Mouse (Mus musculus) regulatory T cell (primary cell): Measurements from ENCODE around the gene Cped1.

Experiments
- in situ Hi-C: fragments of 300-600 bp; cut with MboI, MseI; formaldehyde crosslinking; loops from one replicate; pipeline ENCODE4 v1.15.1; 2025; ENCODE audit warnings: high pct_unique_total_duplicates

Cped1 gene

GRCm38 (mm10) chr6:21985732-21986540 lies at the start of gene Cped1:
TSS of gene Cped1 (plus strand) at chr6:21985916.
- in situ Hi-C loops = no loop called here

GRCm38 (mm10) chr6:21937981-21938635 lies 47.6 kb upstream of the Cped1 start:
- in situ Hi-C loops = no loop called here

DNA sequence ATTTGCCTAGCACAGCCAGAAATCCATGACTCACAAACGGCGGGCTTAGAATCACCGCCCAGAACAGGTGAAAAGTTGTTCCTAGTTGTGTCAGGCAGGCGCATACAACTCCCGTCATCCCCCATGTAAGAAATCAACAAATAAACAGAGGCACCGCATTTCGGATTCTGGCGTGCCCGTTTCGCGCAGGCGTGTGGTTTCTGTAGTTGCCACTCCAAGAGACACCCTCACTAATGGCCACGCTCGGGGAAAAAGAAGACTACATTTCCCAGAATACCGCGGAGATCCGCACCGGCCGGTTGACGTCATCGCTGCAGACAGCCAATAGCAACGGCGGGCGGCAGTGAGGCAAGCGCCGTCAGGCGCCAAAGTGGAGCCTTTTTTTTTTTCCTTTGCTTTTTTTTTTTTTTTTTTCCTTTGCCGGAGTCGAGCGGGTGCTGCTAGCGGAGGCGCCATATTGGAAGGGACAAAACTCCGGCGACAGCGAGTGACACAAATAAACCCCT lies 36.4 kb upstream of the Cped1 start, which contains the start of gene Ing3:
Gene Ing3 (plus strand): TSS at position 346 of the 506 bp plus-strand sequence.
- in situ Hi-C loops = no loop called here

DNA sequence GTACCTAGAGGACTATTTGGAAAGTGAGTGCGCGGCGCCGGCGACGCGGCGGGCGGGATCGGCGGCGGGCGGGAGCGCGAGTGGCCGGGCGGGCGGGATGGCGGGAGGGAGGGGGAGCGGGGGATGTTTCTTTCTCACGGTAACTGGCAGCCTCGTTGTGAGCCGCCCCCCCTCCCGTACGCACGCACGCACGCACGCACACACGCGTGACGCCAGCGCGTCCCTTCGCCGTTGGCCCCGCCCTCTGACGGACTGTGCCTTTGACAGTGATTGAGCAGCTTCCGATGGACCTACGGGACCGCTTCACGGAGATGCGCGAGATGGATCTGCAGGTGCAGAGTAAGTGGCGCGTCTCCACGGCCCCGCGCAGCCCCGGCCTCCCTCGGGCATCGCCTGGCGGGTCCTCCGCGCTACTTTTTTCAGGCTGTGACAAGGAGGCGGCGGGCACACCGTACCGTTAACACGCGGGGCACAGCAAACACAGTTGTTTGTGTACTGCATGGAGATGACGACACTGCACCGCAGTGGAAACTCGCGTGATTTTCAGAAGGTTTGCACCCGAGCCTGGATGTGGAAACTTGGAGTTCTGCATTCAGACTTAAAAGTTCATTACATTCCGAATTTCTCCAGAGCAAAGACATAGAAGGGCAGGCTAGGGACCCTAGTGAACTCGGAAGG lies 35.8 kb upstream of the Cped1 start:
- in situ Hi-C loops = no loop called here

DNA sequence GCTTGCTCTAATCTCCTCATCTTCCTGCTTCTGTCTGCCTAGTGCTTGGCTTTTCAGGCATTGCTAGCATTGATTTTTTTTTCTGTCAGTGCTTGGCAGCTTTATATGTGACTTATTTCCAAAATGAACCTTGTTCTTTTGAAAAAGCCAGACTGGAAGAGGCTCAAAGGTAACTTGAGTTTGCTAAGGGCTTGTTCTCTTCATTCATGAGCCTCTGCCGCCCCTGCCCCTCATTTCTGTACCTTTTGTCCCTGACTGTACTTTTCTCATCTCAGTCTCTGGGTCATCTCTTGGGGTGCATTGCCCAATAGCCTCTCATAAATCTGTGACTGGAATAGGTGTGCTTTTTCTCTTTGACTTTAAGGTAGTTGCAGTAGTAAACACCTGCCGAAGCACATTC lies 35.0 kb upstream of the Cped1 start:
- in situ Hi-C loops = no loop called here

- in situ Hi-C loops = no loop called here
These were observed 30.2 kb upstream of the Cped1 start for GRCm38 (mm10) chr6:21955468-21955867.

GRCm38 (mm10) chr6:21958922-21959321 lies 26.8 kb upstream of the Cped1 start:
- in situ Hi-C loops = no loop called here

DNA sequence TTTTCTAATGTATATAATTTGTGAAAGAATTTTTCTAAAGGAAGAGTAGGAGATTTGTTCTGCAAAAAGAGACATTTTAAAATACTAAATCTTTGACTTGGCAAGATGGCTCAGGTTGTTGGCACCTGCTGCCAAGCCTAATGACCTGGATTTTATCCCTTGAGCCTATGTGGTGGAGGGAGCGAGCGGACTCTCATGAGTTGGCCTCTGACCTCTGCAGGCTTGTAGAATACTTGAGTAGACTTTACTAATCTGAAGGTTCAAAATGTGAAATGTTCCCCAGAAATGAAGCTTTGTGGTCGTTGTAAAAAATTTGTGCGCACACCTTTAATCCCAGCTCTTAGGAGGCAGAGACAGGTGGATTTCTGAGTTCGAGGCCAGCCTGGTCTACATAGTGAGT lies 25.8 kb upstream of the Cped1 start:
- in situ Hi-C loops = no loop called here

GRCm38 (mm10) chr6:21977532-21977931 lies 8.2 kb upstream of the Cped1 start:
- in situ Hi-C loops = no loop called here

- in situ Hi-C loops = loop anchor here (5.0 kb wide), 1 partner anchor 91 kb away; no protein-coding TSS in a partner anchor
These were observed 4.6 kb upstream of the Cped1 start for GRCm38 (mm10) chr6:21981114-21981513.

DNA sequence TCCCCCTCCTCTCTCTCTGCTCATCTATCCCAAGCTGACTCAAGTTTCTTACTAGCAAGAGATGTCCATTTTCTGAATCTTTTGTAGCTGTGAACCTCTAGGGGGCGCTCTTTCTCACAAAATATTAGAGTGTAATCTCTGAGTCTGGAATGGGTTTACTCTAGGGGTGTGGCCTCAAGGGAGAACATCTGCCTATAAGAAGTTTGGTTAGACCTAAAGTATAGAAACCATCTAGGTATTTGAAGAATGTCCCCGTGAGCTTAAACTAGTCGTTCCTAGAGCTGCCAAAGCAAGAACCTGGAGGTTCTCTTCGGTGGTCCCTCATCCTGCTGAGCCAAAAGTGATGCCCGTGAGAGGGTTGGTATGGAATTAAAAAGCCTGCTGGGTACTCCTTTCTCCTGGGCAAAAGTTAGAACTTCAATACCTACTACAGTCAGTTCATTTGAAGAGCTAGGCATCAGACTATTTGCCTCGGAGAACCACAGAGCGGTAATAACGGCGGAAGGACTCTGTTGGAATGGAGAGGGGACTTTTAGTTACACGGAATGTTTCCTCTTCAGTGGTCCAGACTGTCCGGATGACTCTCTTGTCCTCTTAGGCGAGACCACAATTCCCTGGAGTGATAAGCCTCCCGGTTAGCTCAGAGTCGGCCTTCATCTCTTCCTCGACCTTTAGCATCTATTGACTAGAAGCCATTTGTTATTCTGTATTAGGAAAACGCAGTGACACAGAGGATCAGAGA lies 555 bp upstream of the Cped1 start:
- in situ Hi-C loops = loop anchor here (5.0 kb wide), 1 partner anchor 87 kb away; no protein-coding TSS in a partner anchor

- in situ Hi-C loops = no loop called here
These were observed 1.1 kb downstream of the Cped1 start for GRCm38 (mm10) chr6:21986660-21987331.

- in situ Hi-C loops = no loop called here
These were observed 1.8 kb downstream of the Cped1 start for GRCm38 (mm10) chr6:21987554-21987953.

- in situ Hi-C loops = no loop called here
These were observed 2.6 kb downstream of the Cped1 start for GRCm38 (mm10) chr6:21988296-21988695.

GRCm38 (mm10) chr6:21989081-21989480 lies 3.4 kb downstream of the Cped1 start:
- in situ Hi-C loops = no loop called here

- in situ Hi-C loops = no loop called here
These were observed 4.7 kb downstream of the Cped1 start for GRCm38 (mm10) chr6:21990181-21991135.

DNA sequence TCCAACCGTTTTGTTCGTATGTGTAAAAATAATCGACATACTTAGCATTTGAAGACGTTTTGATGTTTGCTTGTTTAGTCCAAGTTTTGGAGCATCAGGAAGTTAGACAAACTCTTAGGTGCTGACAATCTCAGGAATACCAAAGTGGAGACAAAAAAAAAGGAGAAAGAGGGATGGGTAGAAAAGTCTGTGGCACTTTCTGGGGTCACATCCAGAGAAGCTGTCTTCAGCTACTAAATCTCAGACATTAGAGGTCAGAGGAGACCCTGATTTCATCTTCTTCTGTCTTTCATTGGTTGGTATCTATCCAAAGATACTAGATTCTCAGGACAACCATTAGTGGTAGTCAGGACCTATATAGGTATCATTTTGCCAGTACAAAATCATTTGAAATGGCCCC lies 5.4 kb downstream of the Cped1 start:
- in situ Hi-C loops = no loop called here

DNA sequence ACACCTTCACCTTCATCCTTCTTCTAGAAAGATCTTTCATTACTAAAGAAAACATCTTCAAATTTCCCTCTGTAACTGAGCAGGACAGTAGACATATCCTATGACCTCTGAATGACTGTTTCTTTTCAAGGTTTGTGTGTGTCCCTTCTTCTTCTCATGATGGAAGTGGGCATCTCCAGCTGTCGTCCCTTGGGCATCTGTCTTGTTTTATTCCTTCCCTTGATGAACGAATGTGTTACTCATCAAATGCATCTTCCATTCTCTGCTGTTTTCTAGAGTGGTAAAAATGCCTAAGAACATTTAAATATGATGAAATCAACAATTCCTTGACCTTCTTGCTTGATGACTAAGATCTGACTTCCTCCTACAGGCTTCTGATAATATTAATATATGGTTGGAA lies 7.4 kb downstream of the Cped1 start:
- in situ Hi-C loops = no loop called here

DNA sequence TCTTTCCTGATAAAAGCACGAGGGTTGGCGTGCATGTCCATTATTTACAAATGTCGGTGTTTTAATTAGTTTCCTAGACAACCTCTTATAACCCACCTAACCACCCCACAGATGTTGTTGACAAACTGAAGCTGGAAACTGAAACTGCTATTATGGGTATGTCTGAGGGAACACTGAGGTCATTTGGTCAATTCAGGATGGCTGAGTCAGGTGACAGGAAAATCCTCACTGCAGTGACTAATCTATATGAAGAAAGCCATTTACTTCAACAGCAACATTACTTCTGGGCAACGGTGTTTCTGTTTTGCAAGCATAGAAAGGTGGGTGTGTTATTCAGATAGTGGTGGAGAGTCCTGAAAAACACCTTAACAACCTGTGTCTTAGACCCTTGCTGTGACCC lies 12.4 kb downstream of the Cped1 start:
- in situ Hi-C loops = no loop called here

DNA sequence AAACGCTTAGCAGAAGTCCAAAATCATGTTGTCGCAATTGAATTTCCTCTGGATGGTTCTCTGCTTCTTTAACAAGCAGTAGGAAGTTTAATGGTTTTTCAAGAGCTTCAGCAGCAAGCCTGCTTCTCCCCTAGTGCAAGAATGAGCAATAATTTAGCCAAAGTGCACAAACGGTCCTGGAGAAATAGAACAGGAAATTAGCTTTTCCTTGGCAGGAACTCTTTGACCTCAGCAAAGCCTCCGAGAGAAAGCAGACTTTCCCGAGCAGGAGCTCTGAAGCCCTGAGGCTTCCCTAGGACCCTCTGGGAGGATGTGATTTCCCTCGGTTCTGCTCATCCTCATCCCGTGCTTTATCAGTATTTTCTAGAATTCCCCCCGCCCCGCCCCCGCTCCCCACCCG lies 13.3 kb downstream of the Cped1 start:
- in situ Hi-C loops = no loop called here
